Mouse (Mus musculus) kidney, adult 2 months (tissue): ENCODE data around the gene Dnhd1. TPM values are rescaled to one million over a fixed set of nuclear protein-coding genes. Genes with fewer than 3 reads are reported as not detected.
A peak's percentile ranks its signal among the peaks of the same experiment; 100 is the strongest.

Source experiments
- DNase-seq: peaks from one replicate; pipeline ENCODE4 v3.0.0; 2021
- H3K27ac ChIP-seq: fragments of 200-500 bp; 2 replicates; pipeline ENCODE4 v1.5.1; 2012; ENCODE audit warnings: low read depth, low read length, control low read depth, inconsistent platforms; ENCODE audit not compliant: insufficient read depth
- H3K27me3 ChIP-seq: fragments of 200-500 bp; replicated peaks from 2 replicates; pipeline ENCODE4 v1.6.1; 2012; ENCODE audit warnings: mild to moderate bottlenecking, moderate library complexity, low read length, inconsistent platforms; ENCODE audit not compliant: control insufficient read depth, insufficient read depth
- H3K36me3 ChIP-seq: fragments of 200-500 bp; 2 replicates; pipeline ENCODE4 v1.6.1; 2012; ENCODE audit warnings: mild to moderate bottlenecking, moderate library complexity, low read length, inconsistent platforms; ENCODE audit not compliant: control insufficient read depth, insufficient read depth
- H3K4me1 ChIP-seq: fragments of 200-500 bp; 2 replicates; pipeline ENCODE4 v1.6.1; 2011; ENCODE audit warnings: low read length; ENCODE audit not compliant: control insufficient read depth, insufficient read depth
- H3K4me3 ChIP-seq: fragments of 200-500 bp; 2 replicates; pipeline ENCODE4 v1.5.1; 2011; ENCODE audit warnings: mild to moderate bottlenecking, low read depth, low read length, control low read depth; ENCODE audit not compliant: insufficient read depth
- CTCF ChIP-seq: fragments of 200-500 bp; conservative IDR thresholded peaks from 2 replicates; pipeline ENCODE4 v1.5.1; 2011; ENCODE audit warnings: low read depth, mild to moderate bottlenecking, control low read depth, low read length, moderate library complexity, mixed read lengths; ENCODE audit not compliant: insufficient read depth, insufficient read length
- POLR2A ChIP-seq: fragments of 200-500 bp; IDR thresholded peaks from one replicate; pipeline ENCODE4 v1.6.1; 2011; ENCODE audit warnings: low read depth, low read length, control low read depth
- WGBS: fragments of 180-500 bp; shearing (Covaris S2); methylation state at CpG from one replicate; pipeline ENCODE4 v1.1.7; 2018; 5-methylcytosine and 5-hydroxymethylcytosine counted together
- polyA plus RNA-seq: library from polyadenylated mRNA; depleted of rRNA; stranded (reverse); fragments of >200 nt; gene quantifications from 2 replicates; pipeline ENCODE4 v1.2.3, GENCODE M21; 2012

Dnhd1 gene
- polyA plus RNA-seq, 1 experiment, result 2.8 TPM

DNA sequence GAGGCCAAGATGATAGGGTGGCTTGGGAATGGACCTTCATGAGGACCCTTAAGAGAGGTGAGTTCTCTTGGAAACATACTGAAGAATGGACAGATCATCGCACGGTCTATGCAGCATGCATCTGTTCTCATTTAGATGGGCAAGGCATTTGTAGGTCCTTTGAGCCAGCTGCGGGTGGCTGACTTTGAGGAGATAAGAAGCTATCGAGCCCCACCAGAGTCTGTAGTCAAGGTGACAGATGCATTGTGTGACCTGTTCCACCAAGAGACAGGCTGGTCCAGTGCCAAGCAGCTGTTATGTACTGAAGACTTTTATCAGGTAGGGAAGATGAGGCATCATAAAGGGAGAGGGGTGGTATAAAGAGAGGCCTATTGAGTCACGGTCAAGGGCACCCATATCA, 58.1 kb downstream of the Dnhd1 start:
- no peaks in the 10 kb centered on the region for H3K27me3 ChIP-seq
- no peak overlapping the region for H3K27ac ChIP-seq
- no peak for TF ChIP-seq CTCF
- no peak for TF ChIP-seq POLR2A
- no peak for DNase-seq
- 93% methylated on average over 5 of the region's 5 CpGs for WGBS
- no peaks in the 10 kb centered on the region for H3K36me3 ChIP-seq
- no peak overlapping the region for H3K4me3 ChIP-seq
- no peaks in the 10 kb centered on the region for H3K4me1 ChIP-seq

DNA sequence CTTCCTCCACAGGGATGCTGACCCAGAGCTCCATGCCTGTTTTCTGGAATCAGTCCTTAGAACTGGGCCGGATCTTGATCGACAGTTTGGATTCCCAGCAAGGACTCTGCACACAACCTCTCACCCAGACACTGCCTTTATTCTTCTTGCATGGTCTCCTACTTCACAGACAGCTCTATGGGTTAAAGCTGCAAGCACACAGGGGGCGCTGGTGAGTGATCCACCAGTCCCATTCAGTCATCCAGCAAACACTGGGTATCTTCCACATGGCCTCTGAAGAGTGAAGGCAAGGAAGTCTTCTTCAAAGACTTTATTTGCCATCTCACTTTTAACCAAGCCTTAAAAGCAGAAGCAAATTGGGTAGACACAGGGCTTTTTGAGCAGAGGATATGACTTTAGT, 64.7 kb downstream of the Dnhd1 start:
- H3K27me3 ChIP-seq, result no peaks in the 10 kb centered on the region
- H3K27ac ChIP-seq, result no peak overlapping the region
- TF ChIP-seq POLR2A, result no peak
- TF ChIP-seq CTCF, result no peak
- no peaks in the 10 kb centered on the region for H3K4me1 ChIP-seq
- 58% methylated on average over 3 of the region's 3 CpGs for WGBS
- DNase-seq, result no peak
- no peak overlapping the region for H3K4me3 ChIP-seq
- no peaks in the 10 kb centered on the region for H3K36me3 ChIP-seq

DNA sequence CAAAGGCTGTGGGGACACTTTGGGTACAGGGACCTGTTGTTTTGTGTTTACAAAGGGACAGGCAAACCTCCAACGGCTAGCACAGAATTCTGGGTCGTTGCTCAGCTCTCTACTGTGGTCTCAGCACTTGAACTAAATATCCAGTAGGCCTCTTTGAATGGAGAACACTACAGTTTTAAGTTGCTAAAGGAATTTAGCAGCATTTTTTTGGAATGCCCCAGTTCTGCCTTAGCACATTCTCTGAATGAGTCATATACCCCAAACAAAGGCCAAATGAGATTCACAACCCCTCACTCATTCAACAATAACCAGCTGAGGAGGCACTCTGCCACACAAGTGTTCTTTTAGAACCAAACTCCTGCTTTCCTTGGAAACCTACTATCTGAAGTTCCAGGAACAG, 71.3 kb downstream of the Dnhd1 start:
- no peaks in the 10 kb centered on the region for H3K36me3 ChIP-seq
- H3K27me3 ChIP-seq, result no peaks in the 10 kb centered on the region
- H3K27ac ChIP-seq, result no peak overlapping the region
- no peak overlapping the region for H3K4me3 ChIP-seq
- WGBS, result 64% methylated on average over 2 of the region's 2 CpGs
- TF ChIP-seq CTCF (no peak), POLR2A (no peak)
- DNase-seq, result no peak
- H3K4me1 ChIP-seq, result no peaks in the 10 kb centered on the region

DNA sequence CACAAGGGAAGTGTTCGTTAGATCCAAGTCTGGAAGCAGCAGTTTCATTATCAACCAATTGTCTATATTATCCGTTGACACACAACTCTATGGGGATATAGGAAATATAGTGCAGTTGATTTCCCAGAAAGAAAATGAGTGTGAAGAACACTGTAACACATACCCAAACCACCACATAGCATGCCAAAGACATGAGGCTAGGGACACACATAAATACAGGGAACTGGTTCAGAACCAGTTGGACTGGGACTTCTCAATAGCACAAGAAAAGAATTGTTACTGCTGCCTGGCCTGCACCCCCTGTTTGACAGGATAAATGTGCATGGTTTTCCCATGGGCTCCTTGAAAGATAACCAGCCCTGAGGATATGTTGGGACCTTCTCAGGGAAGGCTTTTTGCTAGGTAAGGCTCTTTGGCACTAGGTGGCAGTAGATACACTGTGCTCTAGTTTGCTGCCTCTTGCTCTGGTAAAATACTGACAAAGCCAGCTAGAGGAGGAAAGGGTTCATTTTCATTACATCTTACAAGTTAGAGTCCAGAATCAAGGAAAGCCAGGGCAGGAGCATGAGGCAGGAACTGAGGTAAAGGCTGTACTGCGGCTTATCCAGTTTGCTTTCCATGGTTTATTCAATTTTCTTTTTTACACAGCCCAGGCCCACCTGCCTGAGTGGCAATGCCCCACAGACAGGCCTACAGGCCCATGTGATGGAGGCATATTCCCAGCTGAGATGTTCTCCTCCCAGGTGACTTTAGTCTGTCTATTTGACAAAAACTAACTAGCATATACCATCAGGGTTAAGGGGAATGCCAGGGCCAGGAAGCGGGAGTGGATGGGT, 75.7 kb downstream of the Dnhd1 start:
- 74% methylated on average over 4 of the region's 4 CpGs for WGBS
- Histone ChIP-seq H3K4me1 (no peaks in the 10 kb centered on the region), H3K27ac (no peak overlapping the region), H3K27me3 (no peaks in the 10 kb centered on the region), H3K4me3 (no peak overlapping the region), H3K36me3 (no peaks in the 10 kb centered on the region)
- DNase-seq, result peak; percentile 75
- TF ChIP-seq CTCF (peak; percentile 77), POLR2A (no peak)

DNA sequence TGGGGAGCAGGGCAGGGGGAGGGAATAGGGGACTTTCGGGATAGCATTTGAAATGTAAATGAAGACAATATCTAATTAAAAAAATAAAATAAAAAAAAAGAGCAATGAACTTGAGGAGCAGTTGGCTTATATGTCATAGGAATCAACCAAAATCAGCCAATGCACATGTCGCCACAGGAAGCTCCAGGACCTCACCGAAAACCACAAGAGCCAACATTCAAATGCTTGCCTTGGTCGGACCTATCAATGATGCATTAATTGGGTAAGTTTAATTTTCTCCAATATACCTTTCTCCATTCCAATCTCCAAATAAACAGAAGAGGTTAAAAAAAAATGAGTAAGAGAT, 76.3 kb downstream of the Dnhd1 start:
- Histone ChIP-seq H3K27ac (no peak overlapping the region), H3K4me3 (no peak overlapping the region), H3K36me3 (no peaks in the 10 kb centered on the region), H3K4me1 (no peaks in the 10 kb centered on the region), H3K27me3 (no peaks in the 10 kb centered on the region)
- 95% methylated on average over 4 of the region's 4 CpGs for WGBS
- TF ChIP-seq CTCF (no peak), POLR2A (no peak)
- no peak for DNase-seq

DNA sequence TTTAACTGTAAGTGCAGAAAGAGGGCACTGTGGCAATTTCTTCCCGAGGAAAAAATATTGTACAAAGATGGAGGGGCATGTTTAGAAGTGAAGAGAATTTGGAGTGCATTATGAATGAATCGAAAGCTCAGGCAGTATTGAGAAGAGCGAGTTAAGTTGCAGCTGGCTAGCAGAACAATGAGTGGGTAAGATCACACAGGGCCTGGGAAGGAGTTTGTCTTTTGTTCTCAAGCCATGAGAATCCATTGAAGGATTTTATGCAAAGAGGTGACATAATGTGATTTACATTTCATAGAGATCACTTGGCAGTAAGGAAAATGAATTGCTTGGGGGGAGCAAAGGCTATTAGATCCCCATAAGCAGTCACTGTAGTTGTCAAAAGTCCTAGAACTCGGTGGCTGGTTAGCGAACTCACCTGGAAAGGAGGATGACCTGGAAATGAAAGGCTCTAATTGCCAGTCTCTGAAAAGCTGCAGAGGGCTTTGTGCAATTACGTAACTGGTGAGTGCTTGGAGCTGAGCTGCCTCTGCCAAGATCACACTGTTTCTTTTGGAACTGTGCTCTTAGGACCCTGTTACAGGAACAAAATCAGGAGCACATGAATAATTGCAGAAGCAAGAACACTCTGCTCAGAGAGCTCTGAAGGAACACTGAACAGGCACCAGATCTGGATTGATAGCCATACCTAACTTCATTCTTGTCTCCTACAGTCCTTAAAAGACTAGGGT, 78.2 kb downstream of the Dnhd1 start:
- no peak overlapping the region for H3K27ac ChIP-seq
- H3K4me3 ChIP-seq, result no peak overlapping the region
- H3K36me3 ChIP-seq, result peaks cover 1% of the 10 kb centered on the region; the same call in 1 of the 2 replicates
- TF ChIP-seq POLR2A (no peak), CTCF (no peak)
- no peaks in the 10 kb centered on the region for H3K27me3 ChIP-seq
- DNase-seq, result peak; percentile 30
- H3K4me1 ChIP-seq, result no peaks in the 10 kb centered on the region
- whole genome bisulfite sequencing, result 61% methylated on average over 6 of the region's 6 CpGs

DNA sequence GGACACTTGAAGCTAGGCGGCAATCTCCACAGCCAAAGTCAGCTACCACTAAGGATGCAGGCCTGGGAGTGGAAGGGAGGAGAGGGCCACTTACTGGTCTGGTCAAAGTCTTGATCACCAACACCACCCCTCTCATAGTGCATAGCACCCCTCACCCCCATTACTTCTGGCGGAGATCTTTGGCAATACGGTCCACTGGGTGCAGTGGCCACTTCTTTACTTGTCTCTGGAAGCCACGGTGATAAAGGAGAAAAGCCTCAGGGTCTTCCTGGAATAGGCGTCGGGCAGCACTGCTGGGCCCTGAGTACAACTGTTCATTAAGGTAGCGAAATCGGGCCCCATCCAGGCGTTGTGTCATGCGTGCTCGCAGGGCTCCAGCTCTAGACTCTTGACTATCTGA, 83.2 kb downstream of the Dnhd1 start:
- H3K36me3 ChIP-seq, result peaks cover 1% of the 10 kb centered on the region; the same call in 1 of the 2 replicates
- TF ChIP-seq POLR2A (no peak), CTCF (no peak)
- H3K27me3 ChIP-seq, result no peaks in the 10 kb centered on the region
- no peak overlapping the region for H3K27ac ChIP-seq
- DNase-seq, result no peak
- 94% methylated on average over 11 of the region's 11 CpGs for WGBS
- peaks cover 7% of the 10 kb centered on the region; the same call in 1 of the 2 replicates for H3K4me1 ChIP-seq
- H3K4me3 ChIP-seq, result no peak overlapping the region
